Mouse (Mus musculus): ENCODE results near the gene Olfr1204.

Gene Olfr1204

GRCm38 (mm10) chr2:88848992-88849391, at the start of gene Olfr1204:
Olfr1204 (plus strand) TSS chr2:88849292.
- DNase-seq (ENCODE audit: low read depth), result no peak

GRCm38 (mm10) chr2:88814196-88814595, 34.9 kb upstream of the Olfr1204 start, which contains the start of gene Olfr1202:
Olfr1202 (plus strand) TSS chr2:88814496.
- no peak for DNase-seq (ENCODE audit: low read depth)

GRCm38 (mm10) chr2:88829437-88829836, 19.7 kb upstream of the Olfr1204 start, which contains the start of gene Olfr1205:
Olfr1205 (plus strand) TSS chr2:88829737.
- DNase-seq (ENCODE audit: low read depth), result no peak

- DNase-seq (ENCODE audit: low read depth), result no peak
Observed at GRCm38 (mm10) chr2:88838477-88838876, 10.6 kb upstream of the Olfr1204 start.

GRCm38 (mm10) chr2:88862931-88863330, 13.8 kb downstream of the Olfr1204 start, which contains the start of gene Olfr1206:
Olfr1206 (plus strand) TSS chr2:88863231.
- no peak for DNase-seq (ENCODE audit: low read depth)

GRCm38 (mm10) chr2:88902211-88902610, 53.1 kb downstream of the Olfr1204 start, which contains the start of gene Olfr1208:
Olfr1208 (minus strand) TSS chr2:88902311.
- DNase-seq (ENCODE audit: low read depth), result no peak
